Mouse (Mus musculus): ENCODE data around the gene Tfcp2l1. TPM values are rescaled to one million over a fixed set of nuclear protein-coding genes. Genes with fewer than 3 reads are reported as not detected.
"Not testable (repeated sequence)": the region's sequence is repeated elsewhere in the genome, so short reads cannot be mapped to it uniquely, and the experiment has no call there.

The Tfcp2l1 gene
- 0.15 and 0.25 TPM in 2 replicates for polyA plus RNA-seq (2016; fragmentation: Nextera tagmentation; extraction: Ambion mirVana)

- peaks cover 62% of the 10 kb centered on the region for H3K27me3 ChIP-seq (ENCODE audit: low read depth, poor library complexity, severe bottlenecking)
- H3K36me3 ChIP-seq: no peaks in the 10 kb centered on the region
- no peak within 1 kb of the TSS for H3K27ac ChIP-seq
- peak within 1 kb of the TSS; percentile 60 for H3K4me3 ChIP-seq
- H3K9me3 ChIP-seq (replicated peaks): no peaks in the 10 kb centered on the region
- H3K4me1 ChIP-seq: peaks cover 13% of the 10 kb centered on the region
- under 1% methylated on average over 48 of the region's 48 CpGs for WGBS
- DNase-seq (ENCODE audit: low spot score): peak; percentile 80
Measured at GRCm38 (mm10) chr1:118627781-118628464, at the start of gene Tfcp2l1. TSS of gene Tfcp2l1 (plus strand) at chr1:118627945.

- Histone ChIP-seq H3K27ac (no peak overlapping the region), H3K4me3 (no peak overlapping the region), H3K9me3 (replicated peaks) (no peaks in the 10 kb centered on the region), H3K4me1 (no peaks in the 10 kb centered on the region), H3K36me3 (peaks cover 63% of the 10 kb centered on the region), H3K27me3 (ENCODE audit: low read depth, poor library complexity, severe bottlenecking) (no peaks in the 10 kb centered on the region)
- DNase-seq (ENCODE audit: low spot score): no peak
- WGBS: 97% methylated on average over 2 of the region's 2 CpGs
Measured at GRCm38 (mm10) chr1:118580174-118580702, 47.5 kb upstream of the Tfcp2l1 start.

GRCm38 (mm10) chr1:118581179-118581578 is 46.6 kb upstream of the Tfcp2l1 start:
- H3K27ac ChIP-seq: no peak overlapping the region
- H3K4me1 ChIP-seq: no peaks in the 10 kb centered on the region
- no peaks in the 10 kb centered on the region for H3K9me3 ChIP-seq (replicated peaks)
- no peak for DNase-seq (ENCODE audit: low spot score)
- H3K27me3 ChIP-seq (ENCODE audit: low read depth, poor library complexity, severe bottlenecking): no peaks in the 10 kb centered on the region
- H3K36me3 ChIP-seq: peaks cover 54% of the 10 kb centered on the region
- 97% methylated on average over 8 of the region's 8 CpGs for WGBS
- no peak overlapping the region for H3K4me3 ChIP-seq

- WGBS: 92% methylated on average over 5 of the region's 5 CpGs
- H3K27me3 ChIP-seq (ENCODE audit: low read depth, poor library complexity, severe bottlenecking): no peaks in the 10 kb centered on the region
- DNase-seq (ENCODE audit: low spot score): no peak
- no peak overlapping the region for H3K4me3 ChIP-seq
- H3K27ac ChIP-seq: no peak overlapping the region
- no peaks in the 10 kb centered on the region for H3K4me1 ChIP-seq
- H3K36me3 ChIP-seq: peaks cover 60% of the 10 kb centered on the region
- no peaks in the 10 kb centered on the region for H3K9me3 ChIP-seq (replicated peaks)
Measured at GRCm38 (mm10) chr1:118589721-118590120, 38.0 kb upstream of the Tfcp2l1 start.

DNA sequence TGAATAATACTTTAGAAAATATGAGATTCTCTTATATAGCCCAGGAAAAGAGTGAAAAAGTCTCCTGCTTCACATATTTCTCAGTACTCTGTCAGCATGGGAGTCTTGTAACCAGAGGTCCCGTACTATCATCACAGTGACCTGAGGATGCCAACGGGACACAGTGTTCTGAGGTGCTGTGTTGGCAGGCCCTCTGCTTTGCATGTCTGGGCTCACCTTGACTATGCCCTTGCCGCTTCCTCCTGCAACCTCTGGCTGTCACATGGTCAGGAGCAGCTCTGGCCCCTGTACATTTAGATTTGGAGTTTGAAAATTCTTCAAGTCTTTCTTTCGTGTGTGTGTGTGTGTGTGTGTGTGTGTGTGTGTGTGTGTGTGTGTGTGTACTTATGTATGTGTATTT is 34.8 kb upstream of the Tfcp2l1 start:
- H3K4me3 ChIP-seq: no peak overlapping the region
- H3K27ac ChIP-seq: no peak overlapping the region
- H3K9me3 ChIP-seq (replicated peaks): no peaks in the 10 kb centered on the region
- DNase-seq (ENCODE audit: low spot score): no peak
- peaks cover 89% of the 10 kb centered on the region for H3K36me3 ChIP-seq
- no peaks in the 10 kb centered on the region for H3K4me1 ChIP-seq
- WGBS: 93% methylated on average over 4 of the region's 4 CpGs
- no peaks in the 10 kb centered on the region for H3K27me3 ChIP-seq (ENCODE audit: low read depth, poor library complexity, severe bottlenecking)

- Histone ChIP-seq H3K4me1 (no peaks in the 10 kb centered on the region), H3K4me3 (no peak overlapping the region), H3K27me3 (ENCODE audit: low read depth, poor library complexity, severe bottlenecking) (no peaks in the 10 kb centered on the region), H3K36me3 (peaks cover 96% of the 10 kb centered on the region), H3K27ac (no peak overlapping the region), H3K9me3 (replicated peaks) (no peaks in the 10 kb centered on the region)
- WGBS: 78% methylated on average over 2 of the region's 2 CpGs
- no peak for DNase-seq (ENCODE audit: low spot score)
Measured at GRCm38 (mm10) chr1:118595395-118595794, 32.4 kb upstream of the Tfcp2l1 start.

- no peaks in the 10 kb centered on the region for H3K4me1 ChIP-seq
- no peaks in the 10 kb centered on the region for H3K9me3 ChIP-seq (replicated peaks)
- DNase-seq (ENCODE audit: low spot score): no peak
- H3K27me3 ChIP-seq (ENCODE audit: low read depth, poor library complexity, severe bottlenecking): no peaks in the 10 kb centered on the region
- peaks cover 96% of the 10 kb centered on the region for H3K36me3 ChIP-seq
- H3K27ac ChIP-seq: no peak overlapping the region
- WGBS: 96% methylated on average over 2 of the region's 2 CpGs
- H3K4me3 ChIP-seq: no peak overlapping the region
Measured at GRCm38 (mm10) chr1:118597475-118598213, 30.1 kb upstream of the Tfcp2l1 start.

GRCm38 (mm10) chr1:118598339-118598738 is 29.4 kb upstream of the Tfcp2l1 start:
- 91% methylated on average over 3 of the region's 3 CpGs for WGBS
- H3K36me3 ChIP-seq: peaks cover 96% of the 10 kb centered on the region
- H3K4me1 ChIP-seq: no peaks in the 10 kb centered on the region
- H3K4me3 ChIP-seq: no peak overlapping the region
- no peak for DNase-seq (ENCODE audit: low spot score)
- H3K27ac ChIP-seq: no peak overlapping the region
- H3K27me3 ChIP-seq (ENCODE audit: low read depth, poor library complexity, severe bottlenecking): no peaks in the 10 kb centered on the region
- H3K9me3 ChIP-seq (replicated peaks): no peaks in the 10 kb centered on the region

GRCm38 (mm10) chr1:118613631-118614183 is 14.0 kb upstream of the Tfcp2l1 start:
- H3K9me3 ChIP-seq (replicated peaks): no peaks in the 10 kb centered on the region
- H3K36me3 ChIP-seq: peaks cover 18% of the 10 kb centered on the region
- H3K4me1 ChIP-seq: no peaks in the 10 kb centered on the region
- H3K4me3 ChIP-seq: no peak overlapping the region
- H3K27me3 ChIP-seq (ENCODE audit: low read depth, poor library complexity, severe bottlenecking): no peaks in the 10 kb centered on the region
- no peak overlapping the region for H3K27ac ChIP-seq
- no peak for DNase-seq (ENCODE audit: low spot score)
- WGBS: 97% methylated on average over 3 of the region's 3 CpGs

- WGBS: 90% methylated on average over 5 of the region's 5 CpGs
- H3K4me3 ChIP-seq; H3K9me3 ChIP-seq (replicated peaks); DNase-seq (ENCODE audit: low spot score); H3K27ac ChIP-seq; H3K4me1 ChIP-seq; H3K36me3 ChIP-seq: not testable (repeated sequence)
- H3K27me3 ChIP-seq (ENCODE audit: low read depth, poor library complexity, severe bottlenecking): peaks cover 21% of the 10 kb centered on the region
Measured at GRCm38 (mm10) chr1:118621055-118621454, 6.7 kb upstream of the Tfcp2l1 start.

GRCm38 (mm10) chr1:118622857-118623256 is 4.9 kb upstream of the Tfcp2l1 start:
- H3K27me3 ChIP-seq (ENCODE audit: low read depth, poor library complexity, severe bottlenecking): peaks cover 39% of the 10 kb centered on the region
- H3K4me3 ChIP-seq: no peak overlapping the region
- no peaks in the 10 kb centered on the region for H3K9me3 ChIP-seq (replicated peaks)
- no peak overlapping the region for H3K27ac ChIP-seq
- WGBS: 52% methylated on average over 3 of the region's 3 CpGs
- DNase-seq (ENCODE audit: low spot score): no peak
- H3K4me1 ChIP-seq: peaks cover 5% of the 10 kb centered on the region
- no peaks in the 10 kb centered on the region for H3K36me3 ChIP-seq

- Histone ChIP-seq H3K4me3 (no peak overlapping the region), H3K36me3 (no peaks in the 10 kb centered on the region), H3K27ac (no peak overlapping the region), H3K4me1 (peaks cover 13% of the 10 kb centered on the region), H3K9me3 (replicated peaks) (no peaks in the 10 kb centered on the region), H3K27me3 (ENCODE audit: low read depth, poor library complexity, severe bottlenecking) (peaks cover 62% of the 10 kb centered on the region)
- no peak for DNase-seq (ENCODE audit: low spot score)
- 47% methylated on average over 6 of the region's 6 CpGs for WGBS
Measured at GRCm38 (mm10) chr1:118625461-118625860, 2.3 kb upstream of the Tfcp2l1 start.

DNA sequence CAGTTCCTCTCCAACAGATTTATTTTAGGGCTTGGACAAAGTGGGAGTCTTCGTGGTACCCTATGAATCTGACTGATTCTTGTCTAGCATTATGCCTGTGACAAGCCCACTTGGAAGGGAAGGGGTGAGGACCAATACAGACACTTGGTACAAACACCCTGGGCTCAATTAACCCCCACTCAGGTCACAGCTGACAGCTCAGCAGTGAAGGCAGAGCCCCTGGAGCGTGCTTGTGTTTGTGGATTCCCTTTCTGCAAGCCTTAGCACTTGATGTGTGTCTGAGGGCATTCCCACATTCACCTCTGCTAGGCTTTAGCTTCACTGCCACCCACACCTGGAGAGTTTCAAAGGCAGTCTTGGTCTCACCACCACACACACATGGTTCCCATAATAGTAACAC is 1.8 kb upstream of the Tfcp2l1 start:
- no peak overlapping the region for H3K4me3 ChIP-seq
- H3K27me3 ChIP-seq (ENCODE audit: low read depth, poor library complexity, severe bottlenecking): peaks cover 62% of the 10 kb centered on the region
- DNase-seq (ENCODE audit: low spot score): no peak
- 62% methylated on average over 2 of the region's 2 CpGs for WGBS
- no peaks in the 10 kb centered on the region for H3K36me3 ChIP-seq
- H3K27ac ChIP-seq: no peak overlapping the region
- peaks cover 13% of the 10 kb centered on the region for H3K4me1 ChIP-seq
- H3K9me3 ChIP-seq (replicated peaks): no peaks in the 10 kb centered on the region

Measured in limb, embryonic 10.5 days (tissue).